Mouse (Mus musculus): ENCODE results near the gene Hoxa5. TPM values are rescaled to one million over a fixed set of nuclear protein-coding genes. Genes with fewer than 3 reads are reported as not detected.

The Hoxa5 gene
- total and polyA plus RNA-seq, 3 experiments: 0.26 to 0.96 (median 0.45) TPM

GRCm38 (mm10) chr6:52162611-52163365, 41.6 kb downstream of the Hoxa5 start:
- Histone ChIP-seq H3K9ac (ENCODE audit: low read depth, low read length) (no peak overlapping the region), H3K79me2 (replicated peaks; ENCODE audit: control insufficient read depth, insufficient read depth, low read length) (no peaks in the 10 kb centered on the region), H3K27me3 (ENCODE audit: control insufficient read depth, insufficient read depth, low read length) (peaks cover 16% of the 10 kb centered on the region), H3K36me3 (ENCODE audit: control insufficient read depth, insufficient read depth, low read length) (no peaks in the 10 kb centered on the region), H3K4me1 (ENCODE audit: control insufficient read depth, insufficient read depth, low read length) (no peaks in the 10 kb centered on the region), H3K27ac (peak overlapping the region; percentile 45), H3K4me3 (peak overlapping the region; percentile 39; the same call in 1 of the 2 replicates)
- whole genome bisulfite sequencing: 25% methylated on average over 14 of the region's 14 CpGs
- DNase-seq: no peak
- intact Hi-C loops (cut with DNase I): loop anchor here (2.0 kb wide), 1 partner anchor 150 kb away; the partner anchor contains the start of gene Skap2
- TF ChIP-seq POLR2A (IDR thresholded peaks at IDR 0.05; ENCODE audit: insufficient read depth, low read depth, low read length) (no peak), CTCF (IDR thresholded peaks at IDR 0.05) (no peak), EP300 (IDR thresholded peaks at IDR 0.05; ENCODE audit: insufficient read depth, low read depth, low read length) (no peak)

GRCm38 (mm10) chr6:52162093-52162380, 42.4 kb downstream of the Hoxa5 start:
- WGBS: 32% methylated on average over 1 of the region's 1 CpGs
- no peak overlapping the region for H3K9ac ChIP-seq (ENCODE audit: low read depth, low read length)
- no peak overlapping the region for H3K4me3 ChIP-seq
- no peaks in the 10 kb centered on the region for H3K4me1 ChIP-seq (ENCODE audit: control insufficient read depth, insufficient read depth, low read length)
- H3K27ac ChIP-seq: no peak overlapping the region; the same call in 1 of the 2 replicates
- intact Hi-C loops (cut with DNase I): loop anchor here (2.0 kb wide), 1 partner anchor 149 kb away; the partner anchor contains the start of gene Skap2
- H3K27me3 ChIP-seq (ENCODE audit: control insufficient read depth, insufficient read depth, low read length): peaks cover 15% of the 10 kb centered on the region
- no peaks in the 10 kb centered on the region for H3K79me2 ChIP-seq (replicated peaks; ENCODE audit: control insufficient read depth, insufficient read depth, low read length)
- no peak for TF ChIP-seq EP300 (IDR thresholded peaks at IDR 0.05; ENCODE audit: insufficient read depth, low read depth, low read length)
- no peak for TF ChIP-seq POLR2A (IDR thresholded peaks at IDR 0.05; ENCODE audit: insufficient read depth, low read depth, low read length)
- TF ChIP-seq CTCF (IDR thresholded peaks at IDR 0.05): no peak
- H3K36me3 ChIP-seq (ENCODE audit: control insufficient read depth, insufficient read depth, low read length): no peaks in the 10 kb centered on the region
- no peak for DNase-seq

- DNase-seq: no peak
- H3K27ac ChIP-seq: peak overlapping the region; percentile 47
- H3K36me3 ChIP-seq (ENCODE audit: control insufficient read depth, insufficient read depth, low read length): no peaks in the 10 kb centered on the region
- WGBS: 30% methylated on average over 8 of the region's 8 CpGs
- intact Hi-C loops (cut with DNase I): loop anchor here (2.0 kb wide), 1 partner anchor 149 kb away; the partner anchor contains the start of gene Skap2
- no peaks in the 10 kb centered on the region for H3K4me1 ChIP-seq (ENCODE audit: control insufficient read depth, insufficient read depth, low read length)
- H3K79me2 ChIP-seq (replicated peaks; ENCODE audit: control insufficient read depth, insufficient read depth, low read length): no peaks in the 10 kb centered on the region
- H3K9ac ChIP-seq (ENCODE audit: low read depth, low read length): no peak overlapping the region
- TF ChIP-seq EP300 (IDR thresholded peaks at IDR 0.05; ENCODE audit: insufficient read depth, low read depth, low read length) (no peak), POLR2A (IDR thresholded peaks at IDR 0.05; ENCODE audit: insufficient read depth, low read depth, low read length) (no peak), CTCF (IDR thresholded peaks at IDR 0.05) (no peak)
- peaks cover 15% of the 10 kb centered on the region for H3K27me3 ChIP-seq (ENCODE audit: control insufficient read depth, insufficient read depth, low read length)
- no peak overlapping the region for H3K4me3 ChIP-seq
Measured at GRCm38 (mm10) chr6:52161336-52162092, 42.9 kb downstream of the Hoxa5 start.

- DNase-seq: no peak
- intact Hi-C loops (cut with DNase I): no loop called here
Measured at GRCm38 (mm10) chr6:52160511-52161335, 43.7 kb downstream of the Hoxa5 start.

GRCm38 (mm10) chr6:52159979-52160378, 44.4 kb downstream of the Hoxa5 start:
- intact Hi-C loops (cut with DNase I): loop anchor here (2.0 to 5.0 kb wide), 2 partner anchors 31 to 73 kb away; partner anchors contain the start of gene Hoxa4
- H3K9ac ChIP-seq (ENCODE audit: low read depth, low read length): no peak overlapping the region
- no peaks in the 10 kb centered on the region for H3K36me3 ChIP-seq (ENCODE audit: control insufficient read depth, insufficient read depth, low read length)
- H3K79me2 ChIP-seq (replicated peaks; ENCODE audit: control insufficient read depth, insufficient read depth, low read length): no peaks in the 10 kb centered on the region
- H3K27me3 ChIP-seq (ENCODE audit: control insufficient read depth, insufficient read depth, low read length): peaks cover 9% of the 10 kb centered on the region
- H3K4me1 ChIP-seq (ENCODE audit: control insufficient read depth, insufficient read depth, low read length): no peaks in the 10 kb centered on the region
- H3K27ac ChIP-seq: no peak overlapping the region; the same call in 1 of the 2 replicates
- TF ChIP-seq POLR2A (IDR thresholded peaks at IDR 0.05; ENCODE audit: insufficient read depth, low read depth, low read length) (no peak), CTCF (IDR thresholded peaks at IDR 0.05) (no peak), EP300 (IDR thresholded peaks at IDR 0.05; ENCODE audit: insufficient read depth, low read depth, low read length) (no peak)
- no peak for DNase-seq
- WGBS: 19% methylated on average over 9 of the region's 9 CpGs
- H3K4me3 ChIP-seq: no peak overlapping the region

More at GRCm38 (mm10) chr6:52160511-52161335, 43.7 kb downstream of the Hoxa5 start:
- peak overlapping the region; percentile 47 for H3K27ac ChIP-seq
- H3K27me3 ChIP-seq (ENCODE audit: control insufficient read depth, insufficient read depth, low read length): peaks cover 13% of the 10 kb centered on the region
- H3K4me1 ChIP-seq (ENCODE audit: control insufficient read depth, insufficient read depth, low read length): no peaks in the 10 kb centered on the region
- TF ChIP-seq CTCF (IDR thresholded peaks at IDR 0.05) (no peak), EP300 (IDR thresholded peaks at IDR 0.05; ENCODE audit: insufficient read depth, low read depth, low read length) (no peak), POLR2A (IDR thresholded peaks at IDR 0.05; ENCODE audit: insufficient read depth, low read depth, low read length) (no peak)
- no peaks in the 10 kb centered on the region for H3K79me2 ChIP-seq (replicated peaks; ENCODE audit: control insufficient read depth, insufficient read depth, low read length)
- H3K36me3 ChIP-seq (ENCODE audit: control insufficient read depth, insufficient read depth, low read length): no peaks in the 10 kb centered on the region
- no peak overlapping the region for H3K9ac ChIP-seq (ENCODE audit: low read depth, low read length)
- H3K4me3 ChIP-seq: peak overlapping the region; percentile 9; the same call in 1 of the 2 replicates
- 21% methylated on average over 30 of the region's 30 CpGs for WGBS
